ENCODE assay signal across 25 mouse cellular contexts in the genomic region with DNA sequence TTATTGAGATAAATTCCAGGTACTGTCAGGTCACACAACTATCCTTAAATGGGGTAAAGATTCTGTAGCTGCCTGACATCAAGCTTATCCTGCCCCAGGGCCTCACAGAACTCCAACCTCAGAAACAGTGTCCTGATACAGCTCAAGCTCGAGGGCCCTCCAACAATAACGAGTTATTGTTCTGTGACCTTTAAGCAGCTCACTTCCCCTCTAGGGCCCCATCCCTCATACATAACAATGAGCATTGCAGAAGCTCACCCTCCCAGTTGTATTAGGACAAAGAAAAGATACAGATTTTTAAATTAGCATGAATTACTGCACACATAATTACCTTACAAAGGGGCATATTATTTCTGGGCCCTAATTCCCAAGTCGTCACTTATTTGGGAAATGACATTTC.
DNase-seq lines count a peak whose midpoint lies in the region; ATAC-seq lines count a peak whose summit lies in the region.
"Had no signal": no experiment of that assay in that cellular context is flagged by ENCODE, and none has a peak within 500 bp of the region (broad histone marks: within the 10 kb centered on the region; RNA-seq: fewer than 3 reads in every experiment).

No protein-coding gene starts in this region.

- H3K4me2 ChIP-seq in midbrain, embryonic 14.5 days (ENCODE audit: low read length), result no peak overlapping the region
- H3K4me2 ChIP-seq in midbrain, embryonic 16.5 days (ENCODE audit: low read length), result no peak overlapping the region
- H3K4me2 ChIP-seq: embryonic facial prominence, embryonic 15.5 days; hindbrain, embryonic 14.5 days; intestine, embryonic 15.5 days had no signal

- no peak overlapping the region for H3K9ac ChIP-seq in midbrain, embryonic 14.5 days (replicated peaks; ENCODE audit: low read length)
- H3K9ac ChIP-seq in midbrain, embryonic 16.5 days (ENCODE audit: low read depth, low read length), result no peak overlapping the region
- H3K9ac ChIP-seq: embryonic facial prominence, embryonic 15.5 days; hindbrain, embryonic 14.5 days; intestine, embryonic 15.5 days had no signal

- no peak overlapping the region for H3K4me3 ChIP-seq in heart, embryonic 10.5 days
- no peak overlapping the region for H3K4me3 ChIP-seq in midbrain, embryonic 14.5 days (replicated peaks; ENCODE audit: low read depth, low read length)
- no peak overlapping the region for H3K4me3 ChIP-seq in midbrain, embryonic 16.5 days (ENCODE audit: low read depth, low read length)
- H3K4me3 ChIP-seq: embryonic facial prominence, embryonic 15.5 days; erythroblast, embryonic 14.5 days; forebrain, embryonic 10.5 days; gastrocnemius, adult 2 months; intestine, embryonic 15.5 days had no signal

- H3K9me3 ChIP-seq in heart, embryonic 10.5 days, result no peaks in the 10 kb centered on the region
- no peaks in the 10 kb centered on the region for H3K9me3 ChIP-seq in midbrain, embryonic 14.5 days (ENCODE audit: control insufficient read depth, low read length)
- H3K9me3 ChIP-seq in midbrain, embryonic 16.5 days (replicated peaks; ENCODE audit: control insufficient read depth, low read length, poor library complexity, severe bottlenecking), result no peaks in the 10 kb centered on the region
- H3K9me3 ChIP-seq: embryonic facial prominence, embryonic 15.5 days; forebrain, embryonic 10.5 days; intestine, embryonic 15.5 days had no signal

- H3K27ac ChIP-seq in heart, embryonic 10.5 days, result no peak overlapping the region
- H3K27ac ChIP-seq in midbrain, embryonic 14.5 days (replicated peaks; ENCODE audit: low read depth, low read length), result no peak overlapping the region
- H3K27ac ChIP-seq in midbrain, embryonic 16.5 days (ENCODE audit: low read length), result no peak overlapping the region
- H3K27ac ChIP-seq: embryonic facial prominence, embryonic 15.5 days; forebrain, embryonic 10.5 days; gastrocnemius, adult 2 months; hindbrain, embryonic 14.5 days; intestine, embryonic 15.5 days had no signal

- no peak for ATAC-seq in midbrain, embryonic 14.5 days (ENCODE audit: low FRiP score, low TSS enrichment)
- no peak for ATAC-seq in midbrain, embryonic 16.5 days
- ATAC-seq: forebrain, embryonic 14.5 days; intestine, embryonic 15.5 days; Patski had no signal

- H3K27me3 ChIP-seq in heart, embryonic 10.5 days (ENCODE audit: insufficient read depth, poor library complexity, severe bottlenecking), result no peaks in the 10 kb centered on the region
- no peaks in the 10 kb centered on the region for H3K27me3 ChIP-seq in midbrain, embryonic 14.5 days (ENCODE audit: control insufficient read depth, insufficient read depth, low read length)
- H3K27me3 ChIP-seq in midbrain, embryonic 16.5 days (ENCODE audit: control insufficient read depth, insufficient read depth, low read depth, low read length), result no peaks in the 10 kb centered on the region
- H3K27me3 ChIP-seq: CH12.LX; embryonic facial prominence, embryonic 15.5 days; intestine, embryonic 15.5 days; Patski had no signal

- WGBS in heart, embryonic 10.5 days, result 65% methylated on average over 3 of the region's 3 CpGs
- 6% methylated on average over 3 of the region's 3 CpGs for WGBS in midbrain, embryonic 14.5 days
- WGBS in midbrain, embryonic 16.5 days, result 7% methylated on average over 3 of the region's 3 CpGs

- no peaks in the 10 kb centered on the region for H3K36me3 ChIP-seq in heart, embryonic 10.5 days
- H3K36me3 ChIP-seq in midbrain, embryonic 14.5 days (ENCODE audit: control insufficient read depth, insufficient read depth, low read length), result no peaks in the 10 kb centered on the region
- H3K36me3 ChIP-seq in midbrain, embryonic 16.5 days (ENCODE audit: control insufficient read depth, insufficient read depth, low read length), result no peaks in the 10 kb centered on the region
- H3K36me3 ChIP-seq: embryonic facial prominence, embryonic 15.5 days; forebrain, embryonic 10.5 days; intestine, embryonic 15.5 days had no signal

- DNase-seq in heart, adult 11 months, result peak; percentile 44
- DNase-seq in heart, embryonic 10.5 days (ENCODE audit: low spot score), result no peak
- DNase-seq in midbrain, embryonic 14.5 days, result peak; percentile 26
- peak; percentile 23 for DNase-seq in embryo, embryonic 10.5 days (ENCODE audit: low spot score)
- peak; percentile 80 for DNase-seq in retina, postnatal 1 day
- no peak for DNase-seq in kidney, postnatal 25 days
- no peak for DNase-seq in urinary bladder, postnatal 10 days (ENCODE audit: low spot score)
- DNase-seq: adrenal gland, adult 8-10 months; adrenal gland, postnatal 36 days; cerebellum, adult 11-12 months; cerebellum, adult 9-10 months; cerebellum, postnatal 25 days; gastrocnemius, adult 2 months; gastrocnemius, postnatal 25 days; heart, postnatal 10 days; heart, postnatal 4 days had no signal

- peaks cover 5% of the 10 kb centered on the region for H3K4me1 ChIP-seq in heart, embryonic 10.5 days
- H3K4me1 ChIP-seq in midbrain, embryonic 14.5 days (ENCODE audit: control insufficient read depth, insufficient read depth, low read length), result no peaks in the 10 kb centered on the region
- H3K4me1 ChIP-seq in midbrain, embryonic 16.5 days (ENCODE audit: control insufficient read depth, insufficient read depth, low read length), result no peaks in the 10 kb centered on the region
- H3K4me1 ChIP-seq: embryonic facial prominence, embryonic 15.5 days; intestine, embryonic 15.5 days had no signal

Comparison
In these comparisons a context has a peak if more than half of its experiments do, and no peak if none do; other contexts are left out.
1. DNase-seq: peak in heart, adult 11 months (single experiment), midbrain, embryonic 14.5 days (single experiment), embryo, embryonic 10.5 days (single experiment) and retina, postnatal 1 day (single experiment); none in heart, embryonic 10.5 days (single experiment), kidney, postnatal 25 days (0 of 2) and urinary bladder, postnatal 10 days (single experiment).